Mouse (Mus musculus): ENCODE measurements around the gene Tbl3.

Gene Tbl3

GRCm38 (mm10) chr17:24706982-24707800 lies at the start of gene Tbl3:
Tbl3 (minus strand) TSS chr17:24707660.
- peak; percentile 90 to 93 for DNase-seq (ENCODE audit: low spot score in 2 of 2)

- DNase-seq (ENCODE audit: low spot score in 2 of 2), result no peak
Measured at GRCm38 (mm10) chr17:24752415-24753394, 45.2 kb upstream of the Tbl3 start, which contains the start of gene Hs3st6. Hs3st6 (plus strand) TSS chr17:24752988.

GRCm38 (mm10) chr17:24751528-24751927 lies 44.1 kb upstream of the Tbl3 start:
- no peak for DNase-seq (ENCODE audit: low spot score in 2 of 2)

DNA sequence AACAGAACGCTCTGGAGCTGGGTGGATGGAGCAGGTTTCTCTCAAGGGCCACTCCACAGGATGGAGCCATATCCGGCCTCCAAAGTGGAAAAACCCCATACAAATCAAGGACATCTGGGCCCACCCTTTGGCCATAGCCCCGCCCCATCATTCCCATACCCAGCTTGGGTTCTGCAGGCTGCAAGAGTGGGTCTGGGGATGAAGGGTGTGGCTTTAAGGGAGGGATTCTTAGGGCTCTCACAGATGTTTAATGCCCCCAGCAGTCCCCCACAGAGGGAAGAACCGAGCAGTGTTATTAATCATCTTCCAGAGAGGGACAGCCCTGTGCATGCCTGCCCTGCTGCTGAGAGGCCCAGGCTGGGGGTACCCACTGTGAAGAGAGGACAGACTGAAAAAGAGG lies 39.5 kb upstream of the Tbl3 start:
- DNase-seq (ENCODE audit: low spot score in 2 of 2), result no peak

DNA sequence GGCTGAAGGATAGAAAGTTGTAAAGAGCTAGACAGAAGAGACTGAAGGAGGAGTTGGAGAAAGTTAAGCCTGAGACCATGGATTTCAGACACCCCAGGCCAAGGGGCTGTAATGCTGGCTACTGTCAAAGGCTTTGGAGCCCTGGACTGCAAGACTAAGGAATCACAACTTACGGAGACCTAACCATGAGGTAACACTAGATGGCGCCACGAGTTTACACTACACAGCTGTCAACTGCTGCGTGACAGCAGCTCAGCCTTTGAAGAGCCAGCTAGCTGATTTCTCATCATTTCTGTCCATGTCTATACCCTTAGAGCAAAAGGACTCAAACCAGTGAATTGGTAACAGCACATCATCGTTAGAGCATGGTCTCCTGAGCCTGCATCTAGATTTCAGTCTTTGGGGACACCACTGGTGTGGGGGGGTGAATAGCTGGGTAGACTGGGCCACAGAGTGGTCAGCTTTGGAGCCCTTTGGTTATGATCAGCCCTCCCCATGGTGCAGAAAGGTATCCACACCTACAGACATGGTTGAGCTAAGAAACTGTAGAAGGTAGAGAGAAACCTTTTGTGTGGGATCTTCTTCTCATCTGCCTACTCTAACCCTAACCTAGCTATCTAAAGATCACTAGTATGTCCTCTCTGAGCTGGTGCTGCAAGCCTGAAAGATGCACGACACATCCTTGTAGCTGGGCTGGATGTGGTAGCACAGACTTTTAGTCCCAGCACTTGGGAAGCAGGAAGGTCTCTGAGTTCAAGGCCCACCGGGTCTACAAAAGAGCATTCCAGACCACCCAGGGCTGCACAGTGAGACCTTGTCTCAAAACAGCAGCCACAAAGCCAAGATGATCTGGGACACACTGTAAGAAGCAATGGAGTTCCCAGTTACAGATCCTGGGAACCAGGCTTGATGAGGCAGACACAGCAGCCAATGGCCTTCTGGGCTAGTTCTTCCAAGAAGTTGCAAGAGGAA lies 38.4 kb upstream of the Tbl3 start:
- peak; percentile 50 to 78 for DNase-seq (ENCODE audit: low spot score in 2 of 2)

- DNase-seq (ENCODE audit: low spot score in 2 of 2), result no peak
Measured at GRCm38 (mm10) chr17:24744381-24744780, 36.9 kb upstream of the Tbl3 start.

DNA sequence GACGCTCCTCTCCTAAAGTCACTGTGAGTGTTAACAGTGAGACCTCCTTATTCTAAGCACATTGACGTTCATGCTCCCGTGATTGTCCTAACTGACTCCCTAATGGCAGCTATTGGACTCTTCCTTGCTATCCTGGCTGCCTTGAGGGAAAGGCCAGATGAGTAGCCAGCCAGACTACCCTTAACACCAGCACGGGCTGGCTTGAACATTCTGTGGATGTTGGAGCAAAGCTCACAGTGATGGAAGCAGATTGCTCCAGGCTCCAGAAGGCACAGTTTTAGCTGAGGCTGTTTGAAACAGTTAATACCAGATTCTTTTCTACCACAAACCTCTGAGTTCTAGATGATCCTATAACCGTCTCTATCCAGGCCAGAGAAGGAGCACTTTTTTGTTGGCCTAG lies 36.4 kb upstream of the Tbl3 start:
- DNase-seq (ENCODE audit: low spot score in 2 of 2), result no peak

DNA sequence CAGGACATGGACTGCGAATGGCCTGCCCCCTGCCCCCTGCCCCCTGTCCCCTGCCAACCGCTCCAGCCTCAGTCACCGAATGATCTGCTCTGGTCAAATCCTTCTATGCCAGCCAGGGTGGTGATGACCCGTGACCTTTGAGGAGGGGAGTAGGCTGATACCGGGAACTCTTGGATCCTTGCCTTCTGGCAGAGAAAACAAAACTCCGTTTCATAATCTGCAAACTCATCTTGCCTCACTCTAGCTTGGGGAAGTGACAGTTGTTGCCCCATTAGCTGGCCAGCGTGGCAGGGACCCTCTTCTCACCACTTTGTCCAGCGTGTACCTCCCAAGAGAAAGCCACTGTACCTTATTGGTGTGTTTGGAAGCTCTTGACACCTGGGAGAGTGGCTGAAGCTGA lies 34.8 kb upstream of the Tbl3 start:
- no peak for DNase-seq (ENCODE audit: low spot score in 2 of 2)

- DNase-seq (ENCODE audit: low spot score in 2 of 2), result no peak
Measured at GRCm38 (mm10) chr17:24739926-24740325, 32.5 kb upstream of the Tbl3 start.

DNA sequence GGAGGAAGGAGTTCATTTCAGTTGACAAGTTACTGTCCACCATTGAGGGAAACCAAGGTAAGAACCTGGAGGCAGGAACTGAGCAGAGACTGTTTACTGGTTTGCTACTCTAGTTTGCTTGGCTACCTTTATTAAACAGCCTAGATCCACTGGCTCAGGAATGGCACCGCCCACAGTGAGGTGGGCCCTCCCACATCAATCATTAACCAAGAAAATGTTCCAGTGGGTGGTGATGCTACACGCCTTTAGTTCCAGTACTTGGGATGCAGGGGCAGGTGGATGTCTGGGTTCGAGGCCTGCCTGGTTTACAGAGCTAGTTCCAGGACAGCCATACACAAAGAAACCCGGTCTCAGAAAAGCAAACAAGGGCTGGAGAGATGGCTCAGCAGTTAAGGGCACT lies 30.8 kb upstream of the Tbl3 start:
- no peak for DNase-seq (ENCODE audit: low spot score in 2 of 2)

DNA sequence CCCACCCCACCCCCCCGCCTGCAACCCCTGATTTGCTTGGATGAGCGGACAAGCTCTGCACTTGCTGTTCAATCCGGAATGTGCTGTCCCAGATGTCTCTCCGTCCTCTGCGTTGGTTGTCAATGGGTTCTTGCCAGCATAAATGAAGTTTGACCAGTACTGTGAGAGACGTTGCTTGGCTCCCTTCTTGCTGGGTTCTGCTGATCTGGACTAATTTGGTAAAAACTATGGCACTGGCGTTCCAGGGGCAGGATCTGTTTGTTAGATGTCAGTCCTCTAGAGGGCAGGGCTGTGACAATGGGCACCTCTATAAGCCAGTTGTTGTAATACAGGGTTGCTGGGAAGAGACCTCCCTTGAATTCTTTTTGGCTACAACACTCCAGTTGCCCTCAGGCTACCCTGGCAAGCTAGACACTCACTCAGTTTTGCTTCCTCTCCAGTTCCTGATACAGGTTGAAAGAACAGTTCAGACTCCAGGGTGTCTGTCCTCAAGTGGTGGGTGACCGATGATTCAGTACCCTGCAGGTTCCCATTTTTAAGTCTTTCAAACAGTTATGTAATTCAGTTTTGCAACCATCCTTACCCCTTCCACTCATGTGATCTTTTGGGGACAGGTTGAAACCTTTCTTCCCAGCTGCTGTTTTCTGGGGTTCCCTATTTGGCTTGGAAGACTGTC lies 29.8 kb upstream of the Tbl3 start:
- DNase-seq (ENCODE audit: low spot score in 2 of 2), result no peak

GRCm38 (mm10) chr17:24736330-24737051 lies 29.0 kb upstream of the Tbl3 start, which contains the start of gene Msrb1:
Msrb1 (plus strand) TSS chr17:24736642.
- DNase-seq (ENCODE audit: low spot score in 2 of 2), result peak; percentile 99

GRCm38 (mm10) chr17:24735446-24735845 lies 28.0 kb upstream of the Tbl3 start:
- DNase-seq (ENCODE audit: low spot score in 2 of 2), result no peak

DNA sequence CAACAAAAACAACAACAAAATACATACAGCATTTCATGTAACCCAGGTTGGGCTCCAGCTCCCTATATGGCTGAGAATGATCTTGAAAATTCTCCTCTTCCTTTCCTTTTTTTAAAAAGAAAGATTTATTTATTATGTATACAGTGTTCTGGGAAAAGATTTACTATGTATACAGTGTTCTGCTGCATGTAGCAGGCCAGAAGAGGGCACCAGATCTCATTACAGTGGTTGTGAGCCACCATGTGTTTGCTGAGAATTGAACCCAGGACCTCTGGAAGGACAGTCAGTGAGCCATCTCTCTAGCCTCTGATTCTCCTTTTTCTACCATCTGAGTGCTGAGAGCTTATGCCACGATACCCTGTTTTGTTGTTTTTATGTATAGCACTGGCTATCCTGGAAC lies 27.1 kb upstream of the Tbl3 start:
- no peak for DNase-seq (ENCODE audit: low spot score in 2 of 2)

DNA sequence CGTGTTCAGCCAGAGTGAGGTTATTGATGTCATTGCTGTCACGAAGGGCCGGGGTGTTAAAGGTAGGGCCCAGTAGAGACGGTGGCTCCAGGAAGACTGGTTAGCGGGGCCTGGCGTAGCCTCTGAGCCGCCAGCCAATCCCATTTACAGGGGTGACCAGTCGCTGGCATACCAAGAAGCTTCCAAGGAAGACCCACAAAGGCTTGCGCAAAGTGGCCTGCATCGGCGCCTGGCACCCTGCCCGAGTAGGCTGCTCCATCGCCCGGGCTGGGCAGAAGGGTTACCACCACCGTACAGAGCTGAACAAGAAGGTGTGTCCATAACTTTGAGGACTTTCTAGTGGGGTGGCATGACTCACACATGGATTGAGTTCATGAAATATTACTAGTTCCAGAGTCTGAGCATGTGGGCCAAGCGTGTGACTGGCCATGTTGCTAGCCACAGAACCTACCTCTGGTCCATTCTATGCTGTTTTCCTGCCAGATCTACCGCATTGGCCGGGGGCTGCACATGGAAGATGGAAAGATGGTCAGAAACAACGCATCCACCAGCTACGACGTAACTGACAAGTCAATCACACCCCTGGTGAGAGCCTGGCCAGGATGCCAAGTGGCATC lies 26.1 kb upstream of the Tbl3 start:
- DNase-seq (ENCODE audit: low spot score in 2 of 2), result no peak

- DNase-seq (ENCODE audit: low spot score in 2 of 2), result peak; percentile 62 to 79
Measured at GRCm38 (mm10) chr17:24732233-24732935, 24.9 kb upstream of the Tbl3 start.

DNA sequence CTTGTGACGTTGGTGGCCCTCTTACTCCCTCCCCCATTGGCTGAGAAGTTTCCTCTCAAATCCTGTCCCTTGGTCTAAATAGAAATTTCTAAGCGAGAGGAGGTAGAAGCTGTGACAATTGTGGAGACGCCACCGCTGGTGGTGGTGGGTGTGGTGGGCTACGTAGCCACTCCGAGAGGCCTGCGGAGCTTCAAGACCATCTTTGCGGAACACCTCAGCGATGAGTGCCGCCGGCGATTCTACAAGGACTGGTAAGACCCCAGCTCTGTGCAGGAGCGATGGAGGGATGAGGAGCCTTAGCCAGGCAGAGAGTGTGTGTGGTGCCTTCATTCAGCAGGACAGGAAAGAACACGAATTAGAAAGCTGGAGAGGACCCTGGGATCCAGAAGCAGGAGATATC lies 23.3 kb upstream of the Tbl3 start:
- no peak for DNase-seq (ENCODE audit: low spot score in 2 of 2)

DNA sequence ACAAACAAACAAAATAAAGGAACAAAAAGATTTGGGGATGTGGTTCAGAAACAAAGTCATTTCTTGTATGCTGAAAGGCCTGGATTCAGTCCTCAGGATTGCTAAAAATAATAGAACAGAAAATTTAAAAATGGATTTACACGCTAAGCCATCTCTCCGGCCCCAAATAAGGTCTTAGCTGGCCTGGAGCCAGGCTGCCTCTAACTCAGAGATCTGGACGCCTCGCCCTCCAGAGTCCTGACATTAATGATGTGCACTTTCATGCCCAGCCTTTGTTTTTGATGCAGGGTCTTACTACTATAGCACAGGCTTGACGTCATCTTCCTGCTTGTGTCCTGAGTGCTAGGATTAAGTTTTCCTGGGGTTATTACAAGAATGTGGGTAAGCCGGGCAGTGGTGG lies 21.6 kb upstream of the Tbl3 start:
- no peak for DNase-seq (ENCODE audit: low spot score in 2 of 2)

DNA sequence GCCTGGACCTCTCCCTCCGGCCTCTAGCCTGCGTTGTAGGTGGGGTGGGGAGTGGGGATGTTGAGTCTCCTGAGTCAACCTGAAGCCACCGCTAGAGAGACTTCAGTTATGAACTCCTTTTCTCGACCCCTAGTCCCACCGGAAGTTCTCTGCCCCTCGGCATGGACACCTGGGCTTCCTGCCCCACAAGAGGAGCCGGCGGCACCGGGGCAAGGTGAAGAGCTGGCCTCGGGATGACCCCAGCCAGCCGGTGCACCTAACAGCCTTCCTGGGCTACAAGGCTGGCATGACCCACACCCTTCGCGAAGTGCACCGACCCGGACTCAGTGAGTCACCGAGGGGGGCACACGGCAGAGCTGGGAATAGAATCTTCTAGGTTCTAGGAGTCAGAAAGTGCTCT lies 20.7 kb upstream of the Tbl3 start:
- no peak for DNase-seq (ENCODE audit: low spot score in 2 of 2)
